Mouse (Mus musculus): Measurements from ENCODE around the gene Rpl13.

Gene Rpl13

GRCm38 (mm10) chr8:123108010-123108409 is 5.9 kb downstream of the Rpl13 start:
- no peak for DNase-seq (ENCODE audit: low spot score in 2 of 2)

- no peak for DNase-seq (ENCODE audit: low spot score in 2 of 2)
Measured at GRCm38 (mm10) chr8:123108953-123109352, 6.8 kb downstream of the Rpl13 start.

- DNase-seq (ENCODE audit: low spot score in 2 of 2), result peak; percentile 33 to 80
Measured at GRCm38 (mm10) chr8:123110649-123111048, 8.5 kb downstream of the Rpl13 start.

- DNase-seq (ENCODE audit: low spot score in 2 of 2), result no peak
Measured at GRCm38 (mm10) chr8:123112892-123113291, 10.7 kb downstream of the Rpl13 start.

- no peak for DNase-seq (ENCODE audit: low spot score in 2 of 2)
Measured at GRCm38 (mm10) chr8:123113908-123114469, 11.8 kb downstream of the Rpl13 start.

- DNase-seq (ENCODE audit: low spot score in 2 of 2), result no peak
Measured at GRCm38 (mm10) chr8:123114644-123115043, 12.5 kb downstream of the Rpl13 start.

- DNase-seq (ENCODE audit: low spot score in 2 of 2), result no peak
Measured at GRCm38 (mm10) chr8:123117127-123117731, 15.1 kb downstream of the Rpl13 start, which contains the start of gene Cpne7. TSS of gene Cpne7 (plus strand) at chr8:123117374.

GRCm38 (mm10) chr8:123117744-123118143 is 15.6 kb downstream of the Rpl13 start:
- DNase-seq (ENCODE audit: low spot score in 2 of 2), result no peak

- DNase-seq (ENCODE audit: low spot score in 2 of 2), result no peak
Measured at GRCm38 (mm10) chr8:123122059-123122458, 19.9 kb downstream of the Rpl13 start.

- no peak for DNase-seq (ENCODE audit: low spot score in 2 of 2)
Measured at GRCm38 (mm10) chr8:123122670-123123069, 20.5 kb downstream of the Rpl13 start.

- peak; percentile 67 to 80 for DNase-seq (ENCODE audit: low spot score in 2 of 2)
Measured at GRCm38 (mm10) chr8:123126193-123126816, 24.2 kb downstream of the Rpl13 start.

- no peak for DNase-seq (ENCODE audit: low spot score in 2 of 2)
Measured at GRCm38 (mm10) chr8:123131041-123131440, 28.9 kb downstream of the Rpl13 start.

GRCm38 (mm10) chr8:123132953-123133352 is 30.8 kb downstream of the Rpl13 start:
- no peak for DNase-seq (ENCODE audit: low spot score in 2 of 2)

- no peak for DNase-seq (ENCODE audit: low spot score in 2 of 2)
Measured at GRCm38 (mm10) chr8:123134149-123134713, 32.1 kb downstream of the Rpl13 start.

- no peak for DNase-seq (ENCODE audit: low spot score in 2 of 2)
Measured at GRCm38 (mm10) chr8:123135406-123135805, 33.3 kb downstream of the Rpl13 start.

GRCm38 (mm10) chr8:123135806-123136205 is 33.7 kb downstream of the Rpl13 start:
- DNase-seq (ENCODE audit: low spot score in 2 of 2), result no peak

GRCm38 (mm10) chr8:123136287-123136686 is 34.1 kb downstream of the Rpl13 start:
- DNase-seq (ENCODE audit: low spot score in 2 of 2), result no peak

- no peak for DNase-seq (ENCODE audit: low spot score in 2 of 2)
Measured at GRCm38 (mm10) chr8:123137645-123138077, 35.5 kb downstream of the Rpl13 start.

- DNase-seq (ENCODE audit: low spot score in 2 of 2), result no peak
Measured at GRCm38 (mm10) chr8:123138741-123139140, 36.6 kb downstream of the Rpl13 start.

GRCm38 (mm10) chr8:123141741-123142462 is 39.8 kb downstream of the Rpl13 start:
- no peak for DNase-seq (ENCODE audit: low spot score in 2 of 2)

- no peak for DNase-seq (ENCODE audit: low spot score in 2 of 2)
Measured at GRCm38 (mm10) chr8:123145279-123145678, 43.1 kb downstream of the Rpl13 start.

GRCm38 (mm10) chr8:123146390-123146789 is 44.2 kb downstream of the Rpl13 start:
- no peak for DNase-seq (ENCODE audit: low spot score in 2 of 2)
